Mouse (Mus musculus) CH12F3 (cell line): ENCODE data around the gene Ttc39b.

Source experiments
- in situ Hi-C: fragments of 300-500 bp; cut with MboI; formaldehyde crosslinking; loops from 2 replicates; pipeline ENCODE4 v1.14.3; 2020; ENCODE audit warnings: low sequenced_read_pairs

Gene Ttc39b

DNA sequence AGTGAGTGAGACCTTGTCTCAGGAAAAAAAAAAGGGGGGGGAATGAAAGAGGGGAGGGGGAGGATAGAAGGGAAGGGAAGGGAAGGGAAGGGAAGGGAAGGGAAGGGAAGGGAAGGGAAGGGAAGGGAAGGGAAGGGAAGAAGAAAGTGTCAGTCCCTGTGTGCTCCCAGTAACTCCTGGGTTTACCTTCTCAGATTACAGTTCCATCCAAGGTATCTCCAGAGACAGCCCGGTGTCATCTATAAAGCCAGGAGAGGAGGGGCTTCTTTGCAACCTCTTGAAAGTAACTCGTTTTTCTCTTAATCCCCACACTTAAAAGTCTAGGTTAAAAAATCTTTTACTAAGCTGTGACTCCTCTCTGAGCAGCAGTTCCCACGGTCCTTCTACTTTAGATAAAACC is 5.3 kb downstream of the Ttc39b start:
- in situ Hi-C loops = no loop called here

DNA sequence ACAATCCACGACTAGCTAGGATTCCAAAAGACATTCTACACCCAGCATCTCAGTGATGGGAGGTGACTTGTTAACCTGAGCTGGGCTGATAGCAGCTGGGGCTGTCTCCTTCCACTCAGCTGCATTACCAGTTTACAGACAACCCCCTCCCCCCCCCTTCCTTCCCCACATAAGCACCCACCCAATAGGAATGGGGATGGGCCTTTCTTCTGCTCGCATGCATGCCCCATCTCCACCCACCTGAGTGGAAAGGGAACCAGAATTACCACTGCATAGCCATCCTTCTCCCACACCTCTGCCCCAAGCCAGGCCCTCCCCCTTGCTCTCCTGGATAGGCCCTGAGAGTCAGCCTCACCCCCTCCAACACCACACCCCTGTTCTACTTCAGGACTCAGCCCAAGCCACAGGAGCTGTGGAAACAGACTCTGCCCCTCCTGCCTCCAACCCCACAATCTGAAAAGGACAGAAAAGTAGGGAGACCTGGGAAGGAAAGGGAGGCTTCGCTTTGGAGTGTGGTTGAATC is 6.2 kb downstream of the Ttc39b start:
- in situ Hi-C loops = no loop called here

DNA sequence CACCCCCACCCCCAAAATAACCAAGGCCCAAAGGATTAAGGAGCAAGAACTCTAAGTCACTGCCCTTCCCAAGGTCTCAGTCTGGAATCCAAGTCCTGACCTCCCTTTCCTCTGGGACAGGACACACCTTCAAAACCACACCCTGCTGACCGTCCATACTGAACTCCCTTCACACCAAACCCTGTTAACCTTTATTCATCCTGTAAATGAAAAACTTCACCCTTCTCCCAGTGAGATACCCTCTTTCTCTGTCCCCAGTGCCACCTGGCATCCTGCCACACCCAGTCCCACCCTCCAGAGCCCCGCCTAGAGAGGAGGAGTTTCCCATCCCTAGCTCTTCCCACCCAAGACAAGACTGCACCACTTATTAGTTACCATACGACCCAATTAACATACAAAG is 7.3 kb downstream of the Ttc39b start:
- in situ Hi-C loops = no loop called here

DNA sequence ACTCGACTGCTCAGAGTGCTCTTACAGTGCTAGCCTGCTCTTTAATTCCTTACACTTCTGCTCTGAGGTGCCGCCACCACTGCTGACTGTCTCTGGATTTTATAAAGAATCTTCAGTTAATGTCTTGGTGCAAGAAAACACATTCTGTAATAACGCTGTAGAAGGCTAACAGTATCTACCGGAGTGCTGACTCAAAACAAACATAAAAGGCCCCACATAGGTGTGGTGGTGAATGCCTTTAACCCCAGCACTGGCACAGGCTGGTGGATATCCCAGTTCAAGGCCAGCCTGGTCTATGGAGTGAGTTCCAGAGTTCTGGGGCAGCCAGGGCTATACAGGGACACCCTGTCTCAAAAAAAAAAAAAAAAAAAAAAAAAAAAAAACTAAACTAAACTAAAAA is 8.1 kb downstream of the Ttc39b start:
- in situ Hi-C loops = no loop called here

DNA sequence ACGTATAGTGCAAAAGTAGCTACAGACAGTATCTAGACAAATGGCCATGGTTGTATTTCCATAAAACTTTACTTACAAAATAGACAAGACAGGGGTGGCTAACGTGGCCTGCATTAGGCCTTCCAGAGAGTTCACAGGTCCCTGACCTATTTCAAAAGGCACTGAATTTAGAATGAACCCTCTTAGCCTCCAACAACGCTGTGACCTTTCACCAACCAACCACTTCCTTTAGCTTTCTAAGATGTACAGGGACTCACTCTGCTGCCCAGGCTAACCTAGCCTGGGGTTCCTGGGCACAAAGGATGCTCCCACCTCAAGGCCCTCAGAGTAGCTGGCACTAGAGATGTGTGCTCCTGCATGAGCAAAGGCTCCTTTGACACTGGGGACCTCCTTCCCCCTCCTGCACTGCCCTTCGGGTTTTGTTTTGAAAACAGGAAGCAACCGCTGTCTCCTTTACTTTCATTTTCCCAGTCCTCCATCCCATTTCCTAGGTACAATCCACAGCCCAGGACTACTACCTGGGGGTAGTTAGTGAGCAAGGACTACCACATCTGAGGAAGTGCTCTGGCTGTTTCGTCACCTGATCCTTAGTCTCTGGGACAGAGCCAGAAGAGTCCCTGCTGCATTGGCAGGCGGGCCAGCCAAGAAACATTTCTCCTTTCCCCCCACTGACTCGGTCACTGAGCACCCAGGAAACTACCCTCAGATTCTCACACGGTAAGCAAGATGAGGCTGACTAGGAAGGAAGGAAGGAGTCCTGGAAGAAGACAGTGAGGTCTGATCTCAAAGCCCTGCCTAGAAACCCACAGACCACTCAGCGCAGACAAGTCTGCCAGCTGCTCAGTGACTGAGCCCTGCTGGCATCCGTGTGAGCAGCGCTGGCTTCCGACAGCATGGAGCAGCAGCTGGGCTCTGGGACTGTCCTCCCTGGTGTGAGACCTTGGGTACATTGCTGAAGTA is 8.9 kb downstream of the Ttc39b start:
- in situ Hi-C loops = no loop called here

DNA sequence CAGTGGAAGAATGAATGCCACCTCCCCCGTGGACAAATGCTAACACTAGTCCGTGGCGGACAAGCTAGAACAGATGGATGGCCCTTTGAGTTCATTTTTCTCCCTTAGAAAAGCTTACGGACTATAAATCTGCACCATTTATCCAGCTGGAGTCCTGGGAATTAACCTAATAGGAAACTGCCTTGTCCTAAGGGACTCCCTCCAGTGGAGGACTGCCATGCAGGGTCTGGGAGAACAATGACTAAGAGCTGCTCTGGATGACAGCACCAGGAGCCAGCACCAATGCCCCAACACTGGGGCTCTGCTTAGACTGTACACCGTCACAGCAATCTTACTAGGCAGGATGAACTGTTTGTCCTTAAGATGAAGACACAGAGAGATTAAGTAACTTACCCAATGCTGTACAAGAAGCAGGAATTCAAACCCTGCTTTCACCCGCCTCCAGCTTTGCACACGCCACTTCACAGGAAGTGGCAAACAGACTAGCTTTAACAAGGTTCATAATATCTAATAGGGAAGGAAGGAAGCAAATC is 9.7 kb downstream of the Ttc39b start:
- in situ Hi-C loops = no loop called here

DNA sequence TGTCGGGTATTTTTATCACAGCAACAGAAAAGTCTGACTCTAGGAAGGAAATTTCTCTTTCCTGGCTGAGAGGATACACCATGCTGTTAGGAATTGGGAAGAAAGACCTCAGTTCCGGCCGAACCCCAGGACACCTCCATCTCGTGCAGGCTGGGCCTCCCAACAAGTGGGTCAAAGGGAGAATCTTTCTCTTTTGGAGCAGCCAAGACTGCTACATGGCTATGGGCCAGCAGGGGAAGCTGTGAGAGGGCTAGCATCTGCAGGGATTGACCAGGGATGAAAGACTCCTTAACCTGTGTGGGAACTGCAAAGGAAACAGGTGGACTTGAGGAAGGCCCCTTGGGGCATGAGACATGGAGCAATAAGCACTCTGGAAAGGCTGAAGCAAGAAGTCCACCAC is 11.7 kb downstream of the Ttc39b start:
- in situ Hi-C loops = no loop called here

DNA sequence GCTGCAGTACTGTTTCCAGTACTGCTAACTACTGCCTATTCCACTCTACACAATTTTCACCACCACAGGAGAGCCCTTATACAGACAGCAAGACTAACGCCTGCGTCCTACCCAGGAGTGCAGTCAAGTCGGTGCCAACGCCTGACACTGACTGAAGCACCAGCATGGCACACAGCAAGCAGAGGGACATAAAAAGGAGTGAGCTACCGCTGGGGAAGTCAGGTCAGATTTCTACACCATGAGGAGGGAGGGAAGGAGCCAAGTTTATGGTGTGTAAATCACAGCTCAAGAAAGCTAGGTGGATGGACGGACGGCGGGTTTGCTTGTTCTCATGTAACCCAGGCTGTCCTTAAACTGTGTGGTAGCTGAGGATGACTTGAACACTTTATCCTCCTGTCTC is 12.6 kb downstream of the Ttc39b start:
- in situ Hi-C loops = no loop called here

DNA sequence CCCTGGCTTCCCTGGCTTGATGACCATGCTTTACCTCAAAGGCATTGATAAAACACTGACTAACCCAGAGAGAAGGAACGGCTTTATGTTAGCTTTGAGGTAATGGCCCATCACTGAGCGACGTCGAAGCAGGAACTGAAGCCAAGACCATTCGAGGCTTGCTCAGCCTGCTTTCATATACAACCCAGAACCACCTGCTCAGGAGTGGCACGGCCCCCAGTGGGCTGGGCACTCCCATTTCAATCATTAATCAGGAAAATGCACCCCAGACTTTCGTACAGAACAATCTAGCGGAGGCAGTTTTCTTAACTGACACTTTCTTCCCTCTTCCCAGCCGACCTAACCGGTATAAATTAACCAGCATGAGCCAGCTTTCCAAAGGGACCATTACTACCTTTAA is 13.1 kb downstream of the Ttc39b start:
- in situ Hi-C loops = no loop called here

DNA sequence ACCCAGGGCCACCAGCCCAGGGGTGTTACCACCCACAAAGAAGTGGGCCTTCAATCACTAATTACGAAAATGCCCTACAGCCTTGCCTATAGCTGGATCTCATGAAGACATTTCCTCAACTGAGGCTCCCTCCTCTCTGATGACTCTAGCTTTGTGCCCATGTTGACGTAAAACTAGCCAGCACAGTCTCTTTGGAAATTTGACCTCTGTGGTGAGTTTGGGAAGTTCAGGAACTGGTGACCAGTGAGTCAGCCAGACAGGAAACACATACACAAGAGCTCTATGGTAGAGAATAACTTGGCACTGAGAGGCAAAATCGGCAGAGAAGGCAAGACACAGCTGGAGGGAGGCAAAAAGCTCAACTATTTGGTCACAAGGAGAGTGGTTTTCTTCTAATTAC is 15.1 kb downstream of the Ttc39b start:
- in situ Hi-C loops = no loop called here

DNA sequence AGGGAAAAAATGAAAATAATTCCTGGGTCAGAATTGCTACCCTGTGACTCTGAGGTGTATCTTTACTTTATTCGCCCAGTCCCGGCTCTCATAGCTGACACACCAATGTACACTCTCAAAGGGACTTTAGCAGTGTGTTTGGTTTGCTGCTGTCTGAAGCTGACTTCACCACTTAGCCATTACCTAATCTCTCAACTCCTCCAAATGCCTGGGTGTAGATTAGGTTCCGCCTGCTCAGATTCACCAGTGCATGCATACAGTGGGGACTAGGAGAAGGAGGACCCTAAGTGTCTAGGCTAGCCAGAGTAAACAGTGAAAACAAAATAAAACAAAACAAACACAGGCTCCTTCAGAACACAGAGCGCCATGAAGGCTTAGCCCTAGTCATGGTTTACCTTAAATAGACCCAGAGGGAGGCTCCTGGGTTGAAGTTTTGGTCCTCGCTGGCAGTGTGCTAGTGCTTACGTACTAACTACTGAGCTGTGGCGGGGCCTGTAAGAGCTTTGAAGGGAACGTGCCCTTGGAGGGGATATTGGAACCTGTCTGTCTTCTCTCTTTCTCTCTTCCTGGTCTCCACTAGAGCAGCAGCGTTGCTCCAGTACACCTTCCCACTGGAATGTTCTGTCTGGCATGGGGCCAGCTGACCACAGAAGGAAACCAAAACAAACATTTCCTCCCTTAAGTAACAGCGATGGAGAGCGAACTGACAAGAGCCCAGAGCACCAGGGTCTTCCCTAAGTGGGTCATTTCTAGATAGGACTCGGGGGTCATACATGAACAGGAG is 16.2 kb downstream of the Ttc39b start:
- in situ Hi-C loops = no loop called here

DNA sequence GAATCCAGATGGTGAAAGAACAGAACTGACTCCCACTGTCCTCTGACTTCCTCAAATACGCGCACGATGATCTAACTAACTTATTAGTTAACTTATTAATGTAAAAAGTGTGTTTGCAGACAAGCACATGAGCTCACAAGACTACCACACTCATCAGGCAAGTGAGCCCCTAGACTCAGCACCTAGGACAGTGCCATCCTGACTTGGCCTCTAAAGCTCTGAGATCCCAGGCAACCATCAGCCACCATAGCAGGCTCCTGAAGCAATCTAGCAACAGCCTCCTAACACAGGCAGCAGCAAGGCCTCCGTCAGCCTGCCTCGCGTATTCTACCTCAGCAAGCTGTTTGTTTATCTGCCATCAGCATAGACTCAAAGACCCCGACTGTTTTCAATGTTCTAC is 17.2 kb downstream of the Ttc39b start:
- in situ Hi-C loops = no loop called here

DNA sequence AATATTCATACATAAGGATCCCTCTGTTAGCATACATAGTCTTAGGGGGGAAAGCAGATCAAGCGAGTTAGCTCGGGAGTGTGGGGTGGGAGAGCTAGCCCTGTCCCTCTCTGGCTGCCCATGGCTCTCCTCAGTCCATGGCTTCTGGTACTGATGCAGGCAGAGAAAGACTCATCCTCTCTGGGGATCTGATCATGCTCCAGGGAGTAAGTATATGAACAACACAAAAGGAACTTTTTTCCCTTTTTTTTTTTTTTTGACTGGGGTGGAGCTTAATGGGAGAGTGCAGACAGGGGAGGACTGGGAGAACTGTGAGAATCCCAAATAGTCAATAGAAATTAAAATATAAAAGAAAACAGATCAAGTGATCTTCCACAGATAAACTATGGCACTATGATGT is 19.0 kb downstream of the Ttc39b start:
- in situ Hi-C loops = no loop called here

DNA sequence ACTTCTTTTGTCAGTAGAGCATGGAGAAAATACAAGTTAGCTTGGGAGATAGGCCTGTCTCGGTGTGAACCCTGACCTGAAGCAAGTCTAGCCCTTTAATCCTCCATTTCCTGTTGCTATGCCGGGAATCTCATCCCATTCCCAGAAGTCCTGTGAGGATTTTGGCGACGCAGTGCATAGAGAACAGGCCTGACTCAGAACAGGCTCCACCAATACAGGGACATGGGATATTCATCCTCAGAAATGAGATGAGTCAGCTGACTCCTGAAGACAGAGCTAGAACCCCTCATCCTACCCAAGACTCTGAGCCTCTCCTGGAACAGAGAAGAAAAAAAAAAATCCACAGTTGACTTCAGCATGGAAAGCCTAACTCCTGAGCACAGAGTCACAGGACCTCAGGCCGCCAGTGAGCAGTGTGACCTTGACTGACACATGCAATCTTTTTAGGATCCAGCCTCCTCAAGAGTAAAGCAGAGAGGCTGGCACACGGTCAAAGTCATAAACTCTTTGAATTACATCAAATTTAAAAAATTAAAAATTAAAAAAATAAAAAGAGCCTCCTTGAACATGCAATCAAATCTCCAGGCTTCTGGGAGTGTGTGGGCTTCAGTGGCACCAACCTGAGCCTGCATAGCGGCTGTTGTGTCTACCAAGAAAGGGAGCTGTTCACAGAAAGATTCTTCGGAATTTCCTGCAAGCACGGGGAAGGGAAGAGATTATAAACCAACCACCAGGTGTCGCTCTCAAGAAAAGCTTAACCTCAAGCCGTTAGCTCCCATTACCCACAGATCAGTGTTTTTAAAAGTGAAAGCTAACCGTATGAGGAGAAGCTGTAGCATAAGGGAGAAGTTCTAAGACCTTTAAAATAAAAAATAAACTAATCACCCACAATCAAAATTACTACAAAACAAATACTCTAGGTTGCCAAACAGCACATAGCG is 20.9 kb downstream of the Ttc39b start:
- in situ Hi-C loops = no loop called here

DNA sequence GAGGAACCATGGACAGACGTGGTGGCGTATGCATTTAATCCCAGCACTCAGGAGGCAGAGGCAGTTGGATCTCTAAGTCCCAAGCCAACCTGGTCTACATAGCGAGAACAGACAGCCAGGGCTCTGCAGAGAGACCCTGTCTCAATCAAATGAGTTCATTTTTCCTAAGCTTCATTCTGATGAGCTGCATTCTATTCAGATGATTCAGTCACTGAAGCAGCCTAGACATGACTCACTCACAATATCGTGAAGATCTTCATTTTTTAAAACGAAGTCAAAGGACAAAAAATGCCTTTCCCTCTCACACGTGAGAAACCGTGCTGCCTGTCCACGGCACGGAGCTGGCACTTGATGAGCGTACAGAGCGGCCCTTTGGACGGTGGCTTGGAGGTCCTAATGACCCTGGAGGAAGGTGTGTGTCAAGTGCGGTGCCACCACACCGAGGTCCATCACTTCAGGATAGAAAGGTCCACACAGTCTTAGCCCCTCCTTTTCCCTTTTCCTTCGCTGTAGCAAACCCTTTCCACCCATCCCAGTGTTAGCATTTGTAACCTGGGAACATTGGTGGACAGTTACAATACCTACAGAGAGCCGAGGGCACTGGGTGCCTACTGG is 21.8 kb downstream of the Ttc39b start:
- in situ Hi-C loops = no loop called here

DNA sequence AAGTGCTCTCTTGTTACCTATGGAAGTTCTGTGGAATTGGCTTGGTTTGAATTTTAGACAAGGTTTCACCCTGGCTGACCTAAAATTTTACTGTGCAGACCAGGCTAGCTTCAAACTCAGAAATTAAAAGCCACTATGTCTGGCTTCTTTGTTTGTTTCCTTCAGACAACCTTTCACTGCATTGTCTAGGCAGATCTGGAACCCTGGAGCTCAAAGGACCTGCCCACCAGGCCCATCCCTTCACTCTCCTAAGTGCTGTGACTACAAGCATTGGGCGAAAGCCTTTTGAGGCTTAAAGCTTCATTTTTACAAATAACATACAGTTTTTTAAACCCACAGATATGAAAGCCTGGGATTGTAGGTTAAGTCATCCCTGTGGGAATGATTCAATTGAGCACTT is 22.3 kb downstream of the Ttc39b start:
- in situ Hi-C loops = no loop called here

DNA sequence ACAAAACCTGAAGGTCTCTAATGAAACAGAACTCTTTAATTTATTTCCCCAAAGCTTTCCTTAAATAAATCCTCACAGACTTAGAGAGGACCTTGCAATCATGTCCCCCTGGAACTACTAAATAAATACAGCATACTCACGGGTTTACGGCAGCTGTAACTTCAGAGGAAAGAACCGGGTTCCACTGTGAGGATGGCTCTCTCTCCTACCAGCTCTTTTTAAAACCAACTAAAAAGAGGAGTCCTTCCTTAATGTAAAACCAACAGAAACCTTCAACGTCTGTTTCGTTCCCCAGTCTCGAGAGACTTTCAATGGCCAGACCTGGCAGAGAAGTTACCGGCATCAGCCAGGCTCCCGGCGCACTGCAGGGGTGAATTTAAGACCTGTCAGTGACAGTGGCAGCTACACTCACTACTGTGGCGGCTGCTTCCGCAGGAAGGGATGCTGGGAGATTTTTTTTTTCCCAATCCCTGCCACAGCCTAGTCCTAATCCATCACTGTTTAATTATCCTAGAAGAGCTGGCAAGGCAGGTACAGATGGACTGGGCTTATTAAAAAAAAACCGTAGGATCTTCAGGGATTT is 39.2 kb downstream of the Ttc39b start:
- in situ Hi-C loops = no loop called here

DNA sequence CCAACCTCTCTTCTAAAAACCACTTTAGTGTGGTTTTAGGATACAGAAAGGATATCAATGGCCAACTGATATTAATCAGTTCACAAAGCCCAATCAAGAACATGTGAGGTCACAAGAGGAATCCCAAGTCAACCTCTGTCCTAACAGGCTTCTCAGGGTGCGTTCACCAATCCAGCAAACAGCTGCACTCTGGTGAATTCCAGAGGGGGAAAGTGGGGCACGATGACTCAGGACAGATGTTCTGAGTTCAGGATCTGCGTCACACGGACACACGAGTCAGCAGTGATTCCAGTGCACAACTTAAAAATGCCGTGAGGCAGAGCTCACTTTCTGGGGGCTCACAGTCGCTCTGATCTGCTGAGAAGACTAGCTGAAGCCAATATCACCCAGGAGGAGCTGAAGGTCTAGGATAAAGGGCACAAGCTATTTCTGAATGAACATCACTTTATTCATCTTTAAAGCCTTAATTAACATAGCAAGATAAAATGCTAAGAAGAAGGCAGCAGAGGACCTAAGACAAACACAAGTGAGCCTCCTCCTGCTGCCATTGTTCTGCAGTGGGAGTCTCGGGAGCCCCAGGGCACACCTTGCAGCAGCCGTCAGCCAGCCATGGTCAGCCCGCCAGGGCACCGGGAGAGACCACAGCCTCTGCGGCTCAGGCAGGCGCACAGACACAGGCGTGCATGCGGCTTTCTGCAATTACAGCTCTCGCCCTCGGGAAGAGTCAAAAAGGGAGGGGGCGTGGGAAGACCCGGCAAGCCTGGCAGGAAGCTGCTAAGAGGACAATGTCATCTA is 39.9 kb downstream of the Ttc39b start:
- in situ Hi-C loops = no loop called here

DNA sequence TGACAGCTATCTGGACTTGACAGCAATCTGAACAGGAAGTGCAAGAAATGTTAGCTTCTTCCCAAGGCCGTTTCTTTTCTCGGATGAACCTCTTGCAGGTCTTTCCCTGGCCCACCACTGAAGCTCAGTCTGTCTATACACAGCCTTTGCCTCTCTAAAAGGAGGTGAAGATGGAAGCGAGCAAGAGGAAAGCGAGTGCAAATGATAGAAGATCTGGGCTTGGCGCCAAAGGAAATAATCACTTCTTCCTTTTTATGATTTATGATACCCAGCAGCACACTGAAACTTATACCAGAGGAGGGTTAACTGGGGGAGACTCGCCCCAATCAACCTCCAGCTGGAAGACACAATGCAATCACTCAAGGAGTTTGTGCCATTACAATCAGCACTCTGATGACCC is 41.6 kb downstream of the Ttc39b start:
- in situ Hi-C loops = no loop called here
